Mouse (Mus musculus) stomach, embryonic 16.5 days (tissue): Measurements from ENCODE around the gene Tm6sf1. TPM values are rescaled to one million over a fixed set of nuclear protein-coding genes. Genes with fewer than 3 reads are reported as not detected.

Source experiments
- ATAC-seq: fragments of 200-750 bp; cut with Nextera tagmentation; 2 replicates; pipeline ENCODE4 v1.8.0; 2017; ENCODE audit warnings: moderate number of reproducible peaks, moderate TSS enrichment; ENCODE audit not compliant: insufficient read depth, low FRiP score
- H3K27ac ChIP-seq: fragments of 300-500 bp; sonication (generic); 2 replicates; pipeline ENCODE4 v1.5.1; 2014; ENCODE audit warnings: low read length
- H3K27me3 ChIP-seq: fragments of 300-500 bp; sonication (generic); 2 replicates; pipeline ENCODE4 v1.6.1; 2014; ENCODE audit warnings: low read length, control low read depth, mixed read lengths; ENCODE audit not compliant: control insufficient read depth, insufficient read depth
- H3K36me3 ChIP-seq: fragments of 300-500 bp; sonication (generic); 2 replicates; pipeline ENCODE4 v1.6.1; 2014; ENCODE audit warnings: low read length; ENCODE audit not compliant: control insufficient read depth, insufficient read depth
- H3K4me1 ChIP-seq: fragments of 300-500 bp; sonication (generic); 2 replicates; pipeline ENCODE4 v1.6.1; 2014; ENCODE audit warnings: low read length, control low read depth, mixed read lengths; ENCODE audit not compliant: control insufficient read depth, insufficient read depth
- H3K4me2 ChIP-seq: fragments of 300-500 bp; sonication (generic); 2 replicates; pipeline ENCODE4 v1.6.1; 2014; ENCODE audit warnings: low read depth, low read length, mixed read lengths
- H3K4me3 ChIP-seq: fragments of 300-500 bp; sonication (generic); replicated peaks from 2 replicates; pipeline ENCODE4 v1.5.1; 2014; ENCODE audit warnings: mild to moderate bottlenecking, low read length
- H3K9ac ChIP-seq: fragments of 300-500 bp; sonication (generic); 2 replicates; pipeline ENCODE4 v1.6.1; 2014; ENCODE audit warnings: low read length
- H3K9me3 ChIP-seq: fragments of 300-500 bp; sonication (generic); replicated peaks from 2 replicates; pipeline ENCODE4 v1.6.1; 2016; ENCODE audit warnings: low read length, control low read depth; ENCODE audit not compliant: control insufficient read depth
- WGBS: fragments of 180-500 bp; shearing (Covaris S2); extraction: QIAGEN DNeasy Blood & Tissue Kit; methylation state at CpG from one replicate; pipeline ENCODE4 v1.1.7; 2014; 5-methylcytosine and 5-hydroxymethylcytosine counted together
- polyA plus RNA-seq: library from polyadenylated mRNA; unstranded; fragments of >200 nt; fragmentation: Nextera tagmentation; extraction: Ambion mirVana; gene quantifications from 2 replicates; pipeline ENCODE4 v1.2.1, GENCODE M21; 2015

The Tm6sf1 gene
- 9.1 and 15.2 TPM in 2 replicates for polyA plus RNA-seq

- WGBS: under 1% methylated on average over 64 of the region's 64 CpGs
- peaks cover 37% of the 10 kb centered on the region for H3K27me3 ChIP-seq
- no peaks in the 10 kb centered on the region for H3K9me3 ChIP-seq
- ATAC-seq: peak; percentile 35; the same call in 1 of the 2 replicates
- H3K4me1 ChIP-seq: peaks cover 14% of the 10 kb centered on the region; the same call in 1 of the 2 replicates
- H3K9ac ChIP-seq: peak within 1 kb of the TSS; percentile 75
- peak within 1 kb of the TSS; percentile 97 for H3K4me2 ChIP-seq
- H3K36me3 ChIP-seq: no peaks in the 10 kb centered on the region
- H3K4me3 ChIP-seq: peak within 1 kb of the TSS; percentile 63
- H3K27ac ChIP-seq: peak within 1 kb of the TSS; percentile 58
Measured at GRCm38 (mm10) chr7:81858968-81859721, at the start of gene Tm6sf1. Gene Tm6sf1, plus strand, starts transcription at chr7:81859001.

GRCm38 (mm10) chr7:81824906-81825305 lies 33.9 kb upstream of the Tm6sf1 start:
- H3K4me3 ChIP-seq: no peak overlapping the region
- 52% methylated on average over 3 of the region's 3 CpGs for WGBS
- no peaks in the 10 kb centered on the region for H3K27me3 ChIP-seq
- H3K4me2 ChIP-seq: peak overlapping the region; percentile 45; the same call in 1 of the 2 replicates
- no peak for ATAC-seq
- no peaks in the 10 kb centered on the region for H3K36me3 ChIP-seq
- no peak overlapping the region for H3K27ac ChIP-seq
- no peaks in the 10 kb centered on the region for H3K9me3 ChIP-seq
- peaks cover 25% of the 10 kb centered on the region for H3K4me1 ChIP-seq
- no peak overlapping the region for H3K9ac ChIP-seq

GRCm38 (mm10) chr7:81825381-81825780 lies 33.4 kb upstream of the Tm6sf1 start:
- Histone ChIP-seq H3K36me3 (no peaks in the 10 kb centered on the region), H3K27me3 (no peaks in the 10 kb centered on the region), H3K4me2 (peak overlapping the region; percentile 45; the same call in 1 of the 2 replicates), H3K9me3 (no peaks in the 10 kb centered on the region), H3K27ac (no peak overlapping the region), H3K9ac (no peak overlapping the region), H3K4me1 (peaks cover 25% of the 10 kb centered on the region), H3K4me3 (no peak overlapping the region)
- ATAC-seq: no peak
- WGBS: 12% methylated on average over 3 of the region's 3 CpGs

- ATAC-seq: no peak
- H3K4me3 ChIP-seq: peak overlapping the region; percentile 71
- WGBS: 21% methylated on average over 17 of the region's 17 CpGs
Measured at GRCm38 (mm10) chr7:81827806-81828667, 30.8 kb upstream of the Tm6sf1 start.

GRCm38 (mm10) chr7:81828681-81829378 lies 30.0 kb upstream of the Tm6sf1 start:
- Histone ChIP-seq H3K27me3 (no peaks in the 10 kb centered on the region), H3K4me2 (peak overlapping the region; percentile 94), H3K36me3 (no peaks in the 10 kb centered on the region), H3K4me1 (peaks cover 25% of the 10 kb centered on the region), H3K9ac (peak overlapping the region; percentile 85), H3K4me3 (peak overlapping the region; percentile 71), H3K27ac (peak overlapping the region; percentile 90), H3K9me3 (no peaks in the 10 kb centered on the region)
- WGBS: under 1% methylated on average over 72 of the region's 91 CpGs
- ATAC-seq: peak; percentile 73

More at GRCm38 (mm10) chr7:81827806-81828667, 30.8 kb upstream of the Tm6sf1 start:
- Histone ChIP-seq H3K9me3 (no peaks in the 10 kb centered on the region), H3K36me3 (no peaks in the 10 kb centered on the region), H3K27me3 (no peaks in the 10 kb centered on the region), H3K9ac (peak overlapping the region; percentile 85), H3K27ac (peak overlapping the region; percentile 90; the same call in 1 of the 2 replicates), H3K4me2 (peak overlapping the region; percentile 94), H3K4me1 (peaks cover 25% of the 10 kb centered on the region)

- Histone ChIP-seq H3K4me1 (peaks cover 25% of the 10 kb centered on the region), H3K4me3 (peak within 1 kb of the TSS; percentile 71), H3K4me2 (peak within 1 kb of the TSS; percentile 94), H3K27ac (peak within 1 kb of the TSS; percentile 90), H3K36me3 (no peaks in the 10 kb centered on the region), H3K9ac (peak within 1 kb of the TSS; percentile 85), H3K27me3 (no peaks in the 10 kb centered on the region), H3K9me3 (no peaks in the 10 kb centered on the region)
- ATAC-seq: peak; percentile 93
- WGBS: under 1% methylated on average over 54 of the region's 58 CpGs
Measured at GRCm38 (mm10) chr7:81829379-81829894, 29.4 kb upstream of the Tm6sf1 start, which contains the start of gene Btbd1. Gene Btbd1, minus strand, starts transcription at chr7:81829431.

GRCm38 (mm10) chr7:81834847-81835246 lies 24.0 kb upstream of the Tm6sf1 start:
- H3K4me1 ChIP-seq: no peaks in the 10 kb centered on the region
- H3K4me2 ChIP-seq: no peak overlapping the region
- H3K4me3 ChIP-seq: no peak overlapping the region
- ATAC-seq: no peak
- H3K27ac ChIP-seq: no peak overlapping the region
- H3K27me3 ChIP-seq: no peaks in the 10 kb centered on the region
- H3K9me3 ChIP-seq: no peaks in the 10 kb centered on the region
- no peaks in the 10 kb centered on the region for H3K36me3 ChIP-seq
- H3K9ac ChIP-seq: no peak overlapping the region

GRCm38 (mm10) chr7:81835430-81835829 lies 23.4 kb upstream of the Tm6sf1 start:
- no peak for ATAC-seq
- no peaks in the 10 kb centered on the region for H3K9me3 ChIP-seq
- H3K36me3 ChIP-seq: no peaks in the 10 kb centered on the region
- H3K9ac ChIP-seq: no peak overlapping the region
- WGBS: 87% methylated on average over 5 of the region's 5 CpGs
- H3K27me3 ChIP-seq: no peaks in the 10 kb centered on the region
- no peak overlapping the region for H3K27ac ChIP-seq
- no peaks in the 10 kb centered on the region for H3K4me1 ChIP-seq
- no peak overlapping the region for H3K4me2 ChIP-seq
- no peak overlapping the region for H3K4me3 ChIP-seq
